Mouse (Mus musculus) cerebellum, postnatal 36 days (tissue): ENCODE results near the gene Stn1.

Source experiments
- DNase-seq, 2 experiments: peaks; one replicate each; pipeline ENCODE4 v3.0.0; 2021 to 2022; ENCODE audit warnings: mixed read lengths in 2 of 2

The Stn1 gene

GRCm38 (mm10) chr19:47542441-47542840 lies 5.1 kb upstream of the Stn1 start:
- no peak for DNase-seq

- DNase-seq: no peak
Observed at GRCm38 (mm10) chr19:47538801-47539200, 1.5 kb upstream of the Stn1 start.

GRCm38 (mm10) chr19:47537879-47538278 lies 572 bp upstream of the Stn1 start:
- DNase-seq: no peak

GRCm38 (mm10) chr19:47536521-47537299 lies 597 bp downstream of the Stn1 start:
- DNase-seq: peak; percentile 95 to 98

- DNase-seq: no peak
Observed at GRCm38 (mm10) chr19:47534131-47534530, 3.2 kb downstream of the Stn1 start.

GRCm38 (mm10) chr19:47532449-47532848 lies 4.9 kb downstream of the Stn1 start:
- no peak for DNase-seq

GRCm38 (mm10) chr19:47531309-47531708 lies 6.0 kb downstream of the Stn1 start:
- no peak for DNase-seq

GRCm38 (mm10) chr19:47526239-47526986 lies 10.9 kb downstream of the Stn1 start:
- DNase-seq: no peak

GRCm38 (mm10) chr19:47524905-47525304 lies 12.4 kb downstream of the Stn1 start:
- no peak for DNase-seq

GRCm38 (mm10) chr19:47521403-47521802 lies 15.9 kb downstream of the Stn1 start:
- DNase-seq: no peak

- no peak for DNase-seq
Observed at GRCm38 (mm10) chr19:47519163-47519893, 18.0 kb downstream of the Stn1 start.

- no peak for DNase-seq
Observed at GRCm38 (mm10) chr19:47518475-47519162, 18.7 kb downstream of the Stn1 start.

- no peak for DNase-seq
Observed at GRCm38 (mm10) chr19:47517570-47517969, 19.7 kb downstream of the Stn1 start.

- no peak for DNase-seq
Observed at GRCm38 (mm10) chr19:47516879-47517278, 20.4 kb downstream of the Stn1 start.

- DNase-seq: no peak
Observed at GRCm38 (mm10) chr19:47515091-47515490, 22.2 kb downstream of the Stn1 start.

- no peak for DNase-seq
Observed at GRCm38 (mm10) chr19:47513618-47513897, 23.7 kb downstream of the Stn1 start.

GRCm38 (mm10) chr19:47512794-47513617 lies 24.3 kb downstream of the Stn1 start:
- DNase-seq: no peak

- no peak for DNase-seq
Observed at GRCm38 (mm10) chr19:47511958-47512357, 25.3 kb downstream of the Stn1 start.

- no peak for DNase-seq
Observed at GRCm38 (mm10) chr19:47511294-47511675, 26.0 kb downstream of the Stn1 start.

- no peak for DNase-seq
Observed at GRCm38 (mm10) chr19:47510473-47511293, 26.6 kb downstream of the Stn1 start.

- DNase-seq: no peak
Observed at GRCm38 (mm10) chr19:47510135-47510472, 27.2 kb downstream of the Stn1 start.
